Mouse (Mus musculus) forebrain, embryonic 14.5 days (tissue): ENCODE results near the gene Wipf1. TPM values are rescaled to one million over a fixed set of nuclear protein-coding genes. Genes with fewer than 3 reads are reported as not detected.
A peak's percentile ranks its signal among the peaks of the same experiment; 100 is the strongest.

ENCODE experiments used
- ATAC-seq: fragments of 200-750 bp; cut with Nextera tagmentation; 2 replicates; pipeline ENCODE4 v1.8.0; 2017; ENCODE audit warnings: mild to moderate bottlenecking, moderate library complexity
- DNase-seq: peaks from one replicate; pipeline ENCODE4 v3.0.0-alpha.2; 2015; ENCODE audit warnings: low spot score
- H3K27ac ChIP-seq: fragments of 300-500 bp; sonication (generic); 2 replicates; pipeline ENCODE4 v1.5.1; 2014; ENCODE audit warnings: low read depth, mild to moderate bottlenecking, control low read depth, low read length, moderate library complexity
- H3K27me3 ChIP-seq: fragments of 300-500 bp; sonication (generic); replicated peaks from 2 replicates; pipeline ENCODE4 v1.6.1; 2014; ENCODE audit warnings: low read length, control low read depth, mixed read lengths; ENCODE audit not compliant: control insufficient read depth, insufficient read depth
- H3K36me3 ChIP-seq: fragments of 300-500 bp; sonication (generic); 2 replicates; pipeline ENCODE4 v1.6.1; 2014; ENCODE audit warnings: low read length, control low read depth; ENCODE audit not compliant: control insufficient read depth, insufficient read depth
- H3K4me1 ChIP-seq: fragments of 300-500 bp; sonication (generic); 2 replicates; pipeline ENCODE4 v1.6.1; 2014; ENCODE audit warnings: antibody characterized with exemption, low read length, control low read depth; ENCODE audit not compliant: control insufficient read depth, insufficient read depth
- H3K4me2 ChIP-seq: fragments of 300-500 bp; sonication (generic); 2 replicates; pipeline ENCODE4 v1.6.1; 2014; ENCODE audit warnings: mild to moderate bottlenecking, control low read depth, low read length
- H3K4me3 ChIP-seq: fragments of 300-500 bp; sonication (generic); 2 replicates; pipeline ENCODE4 v1.5.1; 2014; ENCODE audit warnings: low read depth, low read length, control low read depth
- H3K9ac ChIP-seq: fragments of 300-500 bp; sonication (generic); 2 replicates; pipeline ENCODE4 v1.6.1; 2014; ENCODE audit warnings: mild to moderate bottlenecking, low read length, control low read depth, moderate library complexity
- H3K9me3 ChIP-seq: fragments of 300-500 bp; sonication (generic); replicated peaks from 2 replicates; pipeline ENCODE4 v1.6.1; 2016; ENCODE audit warnings: low read length, control low read depth, mixed read lengths; ENCODE audit not compliant: control insufficient read depth
- WGBS: fragments of 180-500 bp; shearing (Covaris S2); extraction: QIAGEN DNeasy Blood & Tissue Kit; methylation state at CpG from one replicate; pipeline ENCODE4 v1.1.7; 2014; 5-methylcytosine and 5-hydroxymethylcytosine counted together
- polyA plus RNA-seq: library from polyadenylated mRNA; unstranded; fragments of >200 nt; fragmentation: Nextera tagmentation; extraction: Ambion mirVana; gene quantifications from 2 replicates; pipeline ENCODE4 v1.2.1, GENCODE M21; 2014

Wipf1 gene
- polyA plus RNA-seq, 1 experiment from 2014 or later: 2.5 TPM

DNA sequence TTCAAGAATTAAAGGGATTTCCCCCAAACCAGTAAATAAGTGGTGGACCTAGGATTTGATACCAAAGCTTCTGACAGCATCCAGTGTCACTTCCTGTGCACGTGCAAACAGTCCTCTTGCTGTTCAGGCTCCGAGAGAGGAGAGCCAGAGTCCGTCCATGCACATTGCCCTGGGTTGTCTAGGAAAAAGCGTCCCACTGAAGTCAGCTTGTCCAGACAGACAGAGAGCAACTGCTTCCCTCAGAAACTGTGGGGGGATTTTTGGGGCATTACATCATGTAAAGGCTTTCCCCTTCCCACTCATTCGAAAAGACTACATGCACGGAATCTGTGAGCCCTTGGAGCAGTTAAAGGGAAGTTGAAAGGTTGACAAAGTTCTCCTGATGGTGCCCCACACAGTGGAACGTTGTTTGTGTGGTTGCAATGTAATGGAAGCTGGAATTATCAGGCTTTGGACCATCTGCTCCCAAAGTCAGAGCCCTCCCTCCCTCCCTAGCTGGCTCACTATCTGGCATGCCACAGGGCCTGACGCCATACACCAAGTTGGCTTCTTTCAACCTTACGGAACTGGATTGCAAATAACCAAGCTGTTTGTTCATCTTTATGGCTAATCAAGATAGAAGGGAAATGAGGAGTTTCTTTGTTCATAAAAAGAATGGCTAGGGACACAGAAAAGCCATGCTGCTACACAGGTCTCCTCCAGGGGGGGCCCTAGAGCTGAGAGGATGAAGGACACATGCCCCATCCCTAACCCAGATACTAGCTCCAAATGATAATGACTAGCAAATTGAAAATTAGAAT lies 37.9 kb downstream of the Wipf1 start:
- H3K4me3 ChIP-seq: no peak overlapping the region
- WGBS: 61% methylated on average over 9 of the region's 9 CpGs
- no peak for DNase-seq
- H3K4me2 ChIP-seq: no peak overlapping the region
- H3K9me3 ChIP-seq: no peaks in the 10 kb centered on the region
- no peak overlapping the region for H3K9ac ChIP-seq
- H3K27me3 ChIP-seq: no peaks in the 10 kb centered on the region
- no peaks in the 10 kb centered on the region for H3K36me3 ChIP-seq
- H3K4me1 ChIP-seq: no peaks in the 10 kb centered on the region
- no peak overlapping the region for H3K27ac ChIP-seq
- no peak for ATAC-seq

DNA sequence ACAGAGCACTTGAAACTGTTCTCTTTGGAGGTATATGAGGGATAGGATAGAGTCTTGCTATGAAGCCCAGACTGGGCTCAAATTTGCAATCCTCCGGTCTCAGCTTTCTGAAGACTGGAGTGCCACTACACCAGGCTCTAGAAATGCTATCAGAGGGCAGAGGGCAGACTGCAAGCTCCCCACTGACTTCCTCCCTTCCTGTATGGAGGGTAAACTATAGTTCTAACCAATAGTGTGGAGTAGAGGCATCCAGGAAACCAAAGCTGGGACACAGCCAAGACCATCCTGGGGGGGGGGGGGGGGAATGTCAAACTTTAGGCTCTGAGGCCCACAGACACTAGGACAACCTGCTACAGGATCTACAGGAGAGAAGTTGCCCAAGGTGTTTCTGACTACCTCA lies 39.1 kb downstream of the Wipf1 start:
- H3K36me3 ChIP-seq: no peaks in the 10 kb centered on the region
- 84% methylated on average over 1 of the region's 1 CpGs for WGBS
- H3K27ac ChIP-seq: no peak overlapping the region
- no peaks in the 10 kb centered on the region for H3K27me3 ChIP-seq
- no peak overlapping the region for H3K4me2 ChIP-seq
- no peaks in the 10 kb centered on the region for H3K4me1 ChIP-seq
- ATAC-seq (no peak), DNase-seq (no peak)
- no peaks in the 10 kb centered on the region for H3K9me3 ChIP-seq
- H3K4me3 ChIP-seq: no peak overlapping the region
- no peak overlapping the region for H3K9ac ChIP-seq

DNA sequence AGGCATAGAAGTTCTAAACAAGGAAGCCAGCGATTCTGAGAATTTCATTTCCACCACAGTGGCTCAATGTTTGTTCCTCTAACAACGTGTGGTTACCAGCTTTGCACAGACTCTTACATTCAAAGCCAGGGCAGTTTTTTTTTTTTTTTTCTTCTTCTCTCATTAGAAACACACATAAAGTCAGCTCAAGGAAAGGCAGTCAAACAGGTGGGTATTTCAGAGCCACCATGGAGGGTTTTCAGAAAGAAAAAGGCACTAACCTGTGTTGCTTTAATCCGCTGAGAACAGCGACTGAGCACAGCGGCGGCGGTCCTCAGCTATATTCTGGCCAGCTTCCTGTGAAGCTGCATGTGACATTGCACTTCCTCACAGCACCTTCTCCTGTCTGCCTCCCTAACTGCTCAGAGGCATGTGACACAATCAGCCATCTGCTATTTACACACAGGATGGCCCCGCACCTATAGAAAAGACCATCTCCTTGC lies 43.4 kb downstream of the Wipf1 start:
- no peaks in the 10 kb centered on the region for H3K27me3 ChIP-seq
- H3K9ac ChIP-seq: no peak overlapping the region
- no peak overlapping the region for H3K4me2 ChIP-seq
- DNase-seq (no peak), ATAC-seq (no peak)
- H3K27ac ChIP-seq: no peak overlapping the region
- H3K9me3 ChIP-seq: no peaks in the 10 kb centered on the region
- H3K36me3 ChIP-seq: no peaks in the 10 kb centered on the region
- no peaks in the 10 kb centered on the region for H3K4me1 ChIP-seq
- WGBS: 91% methylated on average over 8 of the region's 8 CpGs
- no peak overlapping the region for H3K4me3 ChIP-seq

DNA sequence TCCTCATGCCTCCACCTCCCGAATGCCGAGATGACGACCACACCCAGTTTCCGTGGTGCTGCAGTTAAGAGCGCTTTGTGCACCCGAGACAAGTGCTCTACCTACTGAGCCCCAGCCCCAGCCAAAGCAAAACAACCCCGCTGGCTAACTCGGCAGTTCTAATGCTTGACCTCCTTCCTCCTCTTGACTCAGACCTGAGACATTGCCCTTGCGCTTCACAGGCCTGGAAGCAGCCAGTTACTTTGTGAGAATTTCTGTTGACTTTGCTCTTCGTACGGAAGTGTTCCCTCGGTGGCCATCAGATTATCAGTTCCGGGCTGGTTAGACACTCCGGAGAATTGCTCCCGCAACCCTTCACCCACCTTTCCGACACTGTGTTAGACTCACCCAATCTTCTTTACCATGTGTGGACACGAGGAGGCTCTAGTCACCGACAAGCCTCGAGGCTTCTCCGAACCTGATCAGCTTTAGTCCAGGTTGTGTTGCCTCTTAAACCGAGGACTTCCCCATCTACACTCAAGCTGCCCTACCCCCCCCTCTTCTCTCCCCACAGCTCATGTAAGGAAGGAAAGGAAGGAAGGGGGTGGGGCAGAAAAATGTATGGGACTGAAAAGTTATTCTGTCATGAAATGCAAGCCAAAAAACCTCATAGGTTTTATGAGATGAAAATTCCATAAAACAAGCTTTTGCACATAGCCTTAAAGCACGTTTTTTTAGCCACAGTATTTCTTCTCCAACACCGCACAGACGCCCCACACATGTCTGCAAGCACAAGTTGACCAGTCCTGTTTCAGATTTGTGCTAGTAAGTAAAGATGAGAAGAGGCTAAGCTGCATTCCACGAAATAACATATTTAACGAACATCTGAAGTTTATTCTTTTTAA lies 44.1 kb downstream of the Wipf1 start:
- H3K4me2 ChIP-seq: no peak overlapping the region
- WGBS: 81% methylated on average over 26 of the region's 26 CpGs
- H3K27ac ChIP-seq: no peak overlapping the region

DNA sequence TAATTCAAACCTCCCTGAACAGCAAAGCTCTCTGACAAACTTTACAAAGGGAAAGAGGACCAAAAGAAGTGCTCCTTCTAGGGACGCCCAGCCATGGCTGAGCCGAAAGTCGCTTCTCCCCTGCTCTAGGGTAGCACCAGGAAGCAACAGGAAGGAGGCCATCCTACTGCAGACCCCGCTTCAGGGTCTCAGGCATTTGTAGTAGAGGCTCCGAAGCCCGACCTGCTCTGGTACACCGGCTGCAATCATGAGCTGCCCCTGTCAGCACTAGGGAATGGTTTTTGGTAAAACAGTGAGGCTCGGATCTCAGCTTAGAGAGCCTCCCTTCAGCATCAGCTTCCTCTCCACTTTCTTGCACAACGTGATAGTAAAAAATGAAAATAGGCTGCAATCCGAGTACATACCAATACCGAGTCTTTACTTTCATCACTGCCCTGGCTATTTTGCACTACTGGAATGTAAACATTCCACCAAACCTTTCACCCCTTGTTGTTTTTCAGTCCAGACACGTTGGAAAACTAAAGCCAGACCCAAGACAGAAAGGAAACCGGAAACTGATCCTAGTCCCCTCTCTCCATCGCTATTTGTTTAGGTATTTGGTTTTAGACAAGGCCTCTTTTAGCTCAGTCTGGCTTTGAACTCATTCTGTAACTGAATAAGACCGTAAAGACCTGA lies 44.8 kb downstream of the Wipf1 start:
- no peak for DNase-seq
- no peak overlapping the region for H3K27ac ChIP-seq
- WGBS: 59% methylated on average over 15 of the region's 15 CpGs

More for the DNA sequence above, 44.1 kb downstream of the Wipf1 start:
- DNase-seq (no peak), ATAC-seq (no peak)
- H3K36me3 ChIP-seq: no peaks in the 10 kb centered on the region
- H3K9ac ChIP-seq: no peak overlapping the region
- H3K9me3 ChIP-seq: no peaks in the 10 kb centered on the region
- H3K27me3 ChIP-seq: no peaks in the 10 kb centered on the region
- no peaks in the 10 kb centered on the region for H3K4me1 ChIP-seq
- H3K4me3 ChIP-seq: no peak overlapping the region

DNA sequence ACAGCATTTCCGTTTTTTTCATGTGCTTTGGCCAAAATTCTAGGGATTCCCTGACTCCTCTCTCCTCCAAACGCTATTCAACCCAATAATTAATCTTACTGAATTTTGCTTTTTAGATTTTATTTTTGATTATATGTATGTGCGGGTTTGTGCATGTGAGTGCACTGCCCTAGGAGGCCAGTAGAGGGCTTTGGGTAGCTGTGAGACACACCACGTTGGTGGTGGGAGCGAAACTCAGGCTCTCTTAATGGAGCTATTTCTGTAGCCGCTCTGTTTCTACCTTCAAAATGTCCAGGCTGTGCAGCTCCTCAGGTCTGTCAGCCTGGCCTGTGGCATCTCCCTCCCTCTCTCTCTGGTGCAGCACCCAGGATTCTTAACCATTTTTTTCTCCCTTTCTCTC lies 50.7 kb downstream of the Wipf1 start:
- 88% methylated on average over 6 of the region's 6 CpGs for WGBS
- Histone ChIP-seq H3K27ac (no peak overlapping the region), H3K36me3 (no peaks in the 10 kb centered on the region), H3K4me3 (no peak overlapping the region), H3K27me3 (no peaks in the 10 kb centered on the region), H3K4me2 (no peak overlapping the region), H3K9ac (no peak overlapping the region), H3K9me3 (no peaks in the 10 kb centered on the region), H3K4me1 (no peaks in the 10 kb centered on the region)
- no peak for ATAC-seq
- DNase-seq: no peak

More for the DNA sequence above, 44.8 kb downstream of the Wipf1 start:
- Histone ChIP-seq H3K9ac (no peak overlapping the region), H3K9me3 (no peaks in the 10 kb centered on the region), H3K4me3 (no peak overlapping the region), H3K36me3 (no peaks in the 10 kb centered on the region), H3K4me2 (no peak overlapping the region), H3K27me3 (no peaks in the 10 kb centered on the region), H3K4me1 (no peaks in the 10 kb centered on the region)
- ATAC-seq: no peak

DNA sequence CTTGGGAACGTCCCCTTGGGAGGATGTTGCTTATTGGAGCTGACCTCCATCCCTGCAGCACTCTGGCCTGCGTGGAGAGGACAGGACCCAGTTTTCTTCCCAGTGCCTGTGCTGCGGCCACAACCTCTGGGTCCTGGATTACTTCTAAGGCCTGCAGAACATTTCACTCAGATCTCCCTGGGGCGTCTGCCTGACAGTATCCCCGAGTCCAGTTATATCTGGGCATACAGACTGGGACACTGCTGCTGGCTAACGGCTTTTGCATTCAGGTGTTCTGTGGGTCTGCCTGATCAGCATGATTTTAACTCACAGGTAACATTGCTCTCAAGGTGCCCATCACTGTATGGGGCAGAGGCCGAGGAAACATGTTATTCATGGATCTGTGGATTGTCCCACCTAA lies 52.0 kb downstream of the Wipf1 start:
- Histone ChIP-seq H3K4me3 (no peak overlapping the region), H3K4me2 (no peak overlapping the region), H3K27me3 (no peaks in the 10 kb centered on the region), H3K9me3 (no peaks in the 10 kb centered on the region), H3K27ac (no peak overlapping the region), H3K36me3 (no peaks in the 10 kb centered on the region), H3K9ac (no peak overlapping the region), H3K4me1 (no peaks in the 10 kb centered on the region)
- WGBS: 86% methylated on average over 7 of the region's 7 CpGs
- no peak for DNase-seq
- no peak for ATAC-seq

DNA sequence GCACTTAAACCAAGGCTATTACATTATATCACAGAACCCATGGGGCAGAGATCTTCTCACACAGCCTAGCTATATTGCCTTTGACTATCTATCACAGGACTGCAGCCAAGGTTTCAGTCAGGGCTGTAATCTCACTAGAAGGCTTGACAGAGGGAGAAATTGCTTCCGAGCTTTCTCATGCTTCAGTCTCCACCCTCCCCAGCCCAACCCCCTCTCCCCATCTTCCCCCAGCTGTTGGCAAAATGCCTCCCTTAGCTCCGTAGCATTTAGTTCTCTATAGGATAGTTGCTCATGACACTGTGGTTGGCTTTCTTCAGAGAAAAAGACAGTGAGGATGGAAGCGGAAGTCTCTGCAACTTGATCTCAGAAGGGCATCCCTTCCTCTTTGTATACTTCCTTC lies 54.0 kb downstream of the Wipf1 start:
- H3K27me3 ChIP-seq: no peaks in the 10 kb centered on the region
- H3K36me3 ChIP-seq: no peaks in the 10 kb centered on the region
- no peak overlapping the region for H3K9ac ChIP-seq
- WGBS: 62% methylated on average over 3 of the region's 3 CpGs
- no peak overlapping the region for H3K27ac ChIP-seq
- no peak for ATAC-seq
- no peak overlapping the region for H3K4me2 ChIP-seq
- H3K9me3 ChIP-seq: no peaks in the 10 kb centered on the region
- H3K4me3 ChIP-seq: no peak overlapping the region
- DNase-seq: peak; percentile 37
- no peaks in the 10 kb centered on the region for H3K4me1 ChIP-seq
